Mouse (Mus musculus) Patski (cell line): ENCODE results near the gene Gm9918. TPM values are rescaled to one million over a fixed set of nuclear protein-coding genes. Genes with fewer than 3 reads are reported as not detected.
"Not testable (repeated sequence)": the region's sequence is repeated elsewhere in the genome, so short reads cannot be mapped to it uniquely, and the experiment has no call there.

Experiments
- ATAC-seq: fragments of 100-300 bp; one replicate; pipeline ENCODE4 v1.8.0; 2021
- CTCF ChIA-PET: fragments of 350-600 bp; sonication (Branson Sonifier 250); formaldehyde crosslinking; loops from one replicate; lab custom pipeline; 2022; ENCODE audit warnings: inconsistent platforms; lab: Charles Lee
- POLR2A ChIA-PET: fragments of 350-600 bp; sonication (Branson Sonifier 250); formaldehyde crosslinking; loops from one replicate; lab custom pipeline; 2022; ENCODE audit warnings: antibody characterized with exemption, inconsistent platforms; lab: Charles Lee
- DNase-seq: peaks from one replicate; pipeline ENCODE4 v3.0.0-alpha.2; 2011; ENCODE audit warnings: low read depth, low spot score
- H3K27me3 ChIP-seq: fragments of 371-371 bp; one replicate; pipeline ENCODE4 v1.5.1; 2021
- CTCF ChIP-seq: fragments of 100-300 bp; IDR thresholded peaks from one replicate; pipeline ENCODE4 v1.5.1; 2021
- in situ Hi-C: fragments of 300-500 bp; cut with MboI; formaldehyde crosslinking; loops from 3 replicates; pipeline ENCODE4 v1.11.1; 2018; ENCODE audit warnings: low pct_unique_long_range_greater_than_20kb, mixed read lengths
- polyA plus RNA-seq: library from polyadenylated mRNA; unstranded; gene quantifications from one replicate; pipeline ENCODE4 v1.2.3, GENCODE M21; 2021

Gm9918 gene
- 0.03 TPM for polyA plus RNA-seq

DNA sequence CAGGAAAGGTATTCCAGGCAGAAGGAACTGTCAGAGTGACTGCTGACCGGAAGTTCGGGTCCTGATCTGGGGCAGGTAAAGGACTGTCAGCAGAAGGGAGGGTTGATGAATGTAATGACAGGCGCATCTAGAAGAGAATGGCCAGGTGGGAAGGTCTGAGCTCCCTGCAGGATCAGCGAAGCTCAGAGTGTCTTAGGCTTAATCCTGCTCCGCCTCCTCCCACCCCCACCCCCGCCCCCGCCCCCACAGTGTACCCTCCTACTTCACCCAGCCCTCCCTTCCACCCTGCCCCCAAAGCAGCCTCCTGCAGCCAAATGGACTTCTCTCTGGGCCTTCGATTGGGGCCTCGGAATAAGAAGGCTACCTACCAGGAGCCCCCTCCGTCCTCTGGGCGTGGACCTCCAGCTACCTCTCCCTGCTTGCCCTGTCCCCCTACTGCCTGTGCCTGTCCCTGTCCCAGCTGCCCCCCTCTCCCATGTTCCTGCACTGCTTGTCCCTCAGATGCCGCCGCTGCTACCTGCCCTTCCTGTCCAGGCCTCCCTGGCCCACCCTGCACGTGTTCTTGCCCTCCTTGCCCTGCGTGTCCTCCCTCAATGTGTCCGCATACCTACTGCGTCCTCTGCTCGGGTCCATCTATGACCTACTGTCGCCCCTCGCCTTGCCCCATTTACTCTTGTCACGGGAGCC lies at the start of gene Gm9918:
Gm9918 (plus strand) TSS at position 290 of the 687 bp plus-strand sequence.
- ATAC-seq (no peak), DNase-seq (no peak)
- ChIA-PET POLR2A (no interaction called here), CTCF (no interaction called here)
- TF ChIP-seq CTCF, result no peak
- in situ Hi-C loops, result loop anchor here (5.0 kb wide), 1 partner anchor 33 kb away; no protein-coding TSS in a partner anchor
- no peaks in the 10 kb centered on the region for H3K27me3 ChIP-seq

DNA sequence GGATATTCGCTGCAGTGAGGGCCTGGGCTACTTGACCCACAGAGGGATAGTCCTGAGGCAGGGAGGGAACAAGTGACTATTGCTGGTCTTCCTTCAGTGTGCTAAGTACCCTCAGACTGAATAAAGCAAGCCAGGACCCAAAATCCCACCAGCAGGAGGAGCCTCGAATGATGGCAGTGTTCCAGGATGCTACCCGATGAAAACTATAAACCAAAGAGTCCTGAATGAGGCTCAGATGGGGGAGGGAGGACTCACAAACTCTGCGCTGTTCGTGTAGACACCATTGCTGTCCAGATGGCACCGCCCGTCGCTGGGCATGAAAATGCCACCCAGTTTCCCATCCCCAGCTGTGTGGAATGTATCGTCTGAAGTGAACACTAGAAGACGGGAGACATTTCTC lies 48.0 kb upstream of the Gm9918 start:
- ChIA-PET CTCF (interaction anchor here (0.8 to 7.3 kb wide), 4 partner anchors 15 to 157 kb away, joined by 3 to 71 read pairs (median 3); no protein-coding TSS in a partner anchor), POLR2A (interaction anchor here (0.6 to 2.0 kb wide), 2 partner anchors 15 to 105 kb away, joined by 3 to 5 read pairs; no protein-coding TSS in a partner anchor)
- no peak for TF ChIP-seq CTCF
- DNase-seq, result no peak
- ATAC-seq, result no peak
- in situ Hi-C loops, result loop anchor here (5.0 kb wide), 2 partner anchors 45 to 105 kb away; no protein-coding TSS in a partner anchor
- H3K27me3 ChIP-seq, result no peaks in the 10 kb centered on the region

DNA sequence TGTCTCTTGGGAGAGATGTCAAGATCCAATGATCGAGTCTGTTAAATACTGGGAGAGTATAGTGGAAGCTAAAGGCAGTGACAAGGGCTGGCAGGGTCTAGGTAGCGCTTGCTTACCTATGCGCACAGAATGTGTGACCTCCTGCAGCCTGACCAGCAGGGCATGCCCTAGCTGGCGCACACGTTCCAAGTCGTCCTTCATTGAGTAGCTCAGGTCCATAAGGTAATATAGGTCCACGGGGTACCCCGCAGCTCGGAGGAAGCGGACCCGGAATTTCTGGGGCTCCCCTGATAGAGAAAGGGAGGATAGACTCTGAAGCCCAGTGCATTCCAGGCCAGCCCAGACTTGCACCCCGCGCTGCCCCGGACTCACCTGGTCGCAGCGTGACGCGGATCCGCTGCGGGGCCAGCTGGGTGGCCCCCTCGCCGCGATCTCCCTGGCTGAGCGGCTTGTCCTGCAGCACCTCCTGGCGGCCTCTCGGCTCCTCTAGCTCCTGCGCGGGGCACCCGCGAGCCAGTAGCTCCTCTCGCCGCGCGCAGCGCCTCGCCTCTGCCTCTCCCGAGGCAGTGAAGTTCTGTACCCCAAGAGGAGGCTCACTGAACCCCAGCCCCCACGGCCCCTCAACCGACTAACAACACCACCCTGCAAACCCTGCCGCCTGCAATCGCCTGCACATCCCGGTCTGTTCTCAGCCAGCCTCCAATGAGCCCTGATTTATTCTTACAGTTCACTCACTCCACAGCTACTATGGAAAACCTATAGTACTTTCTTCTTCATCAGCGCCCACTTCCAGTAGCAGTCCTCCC lies 46.0 kb upstream of the Gm9918 start:
- ChIA-PET CTCF (interaction anchor here (0.7 to 7.3 kb wide), 23 partner anchors 8 to 133 kb away, joined by 3 to 71 read pairs (median 4); partner anchors contain the start of genes Csad, Spryd3 and Zfp740), POLR2A (interaction anchor here (0.9 to 2.4 kb wide), 9 partner anchors 8 to 83 kb away, joined by 3 to 6 read pairs (median 4); partner anchors contain the start of gene Zfp740)
- DNase-seq, result no peak
- peak; percentile 100 for TF ChIP-seq CTCF
- in situ Hi-C loops, result loop anchor here (5.0 kb wide), 2 partner anchors 47 to 107 kb away; no protein-coding TSS in a partner anchor
- no peaks in the 10 kb centered on the region for H3K27me3 ChIP-seq
- peak; percentile 76 for ATAC-seq

DNA sequence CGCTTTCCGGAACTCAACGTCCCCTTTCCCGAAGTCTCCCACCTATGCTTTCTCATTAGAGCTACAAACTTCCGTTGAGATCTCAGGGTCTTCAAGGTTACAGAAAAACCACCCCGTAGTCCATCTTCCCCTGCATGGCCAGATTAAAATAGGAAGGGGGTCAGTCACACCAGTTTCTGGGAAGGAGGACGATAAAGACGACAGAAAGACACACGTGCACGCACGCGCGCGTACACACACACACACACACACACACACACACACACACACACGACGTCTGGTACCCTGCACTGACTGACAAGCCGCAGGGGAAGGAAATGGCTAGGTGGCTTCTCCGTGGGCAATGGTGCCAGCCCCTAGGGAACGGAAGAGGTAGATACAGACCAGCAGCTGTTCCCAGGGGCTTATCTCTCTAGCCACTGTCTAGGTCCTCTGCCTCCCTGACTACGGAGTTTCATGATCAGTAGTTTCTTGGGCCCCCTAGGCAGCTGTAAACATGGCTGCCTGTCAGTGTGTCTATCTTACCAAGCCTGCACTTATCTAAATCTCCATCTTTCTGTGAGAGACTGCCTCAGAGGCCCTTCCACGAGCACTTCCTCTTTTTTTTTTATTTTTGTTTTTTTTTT lies 45.3 kb upstream of the Gm9918 start:
- H3K27me3 ChIP-seq, result no peaks in the 10 kb centered on the region
- CTCF ChIA-PET, result interaction anchor here (0.7 to 7.3 kb wide), 17 partner anchors 8 to 118 kb away, joined by 3 to 71 read pairs (median 5); partner anchors contain the start of genes Csad, Spryd3 and Zfp740
- DNase-seq, result no peak
- in situ Hi-C loops, result loop anchor here (5.0 kb wide), 2 partner anchors 48 to 108 kb away; no protein-coding TSS in a partner anchor
- TF ChIP-seq CTCF, result no peak
- no peak for ATAC-seq
- POLR2A ChIA-PET, result interaction anchor here (0.9 to 2.4 kb wide), 6 partner anchors 9 to 47 kb away, joined by 3 to 6 read pairs (median 4); partner anchors contain the start of gene Zfp740

- POLR2A ChIA-PET, result interaction anchor here (2.4 kb wide), 1 partner anchor 10 kb away, joined by 6 read pairs; no protein-coding TSS in a partner anchor
- in situ Hi-C loops, ATAC-seq, H3K27me3 ChIP-seq, DNase-seq: not testable (repeated sequence)
- CTCF ChIA-PET, result interaction anchor here (0.7 to 7.3 kb wide), 4 partner anchors 20 to 89 kb away, joined by 3 to 71 read pairs (median 31); partner anchors contain the start of genes Csad, Spryd3 and Zfp740
These were observed 44.7 kb upstream of the Gm9918 start for GRCm38 (mm10) chr15:102225619-102226018.

DNA sequence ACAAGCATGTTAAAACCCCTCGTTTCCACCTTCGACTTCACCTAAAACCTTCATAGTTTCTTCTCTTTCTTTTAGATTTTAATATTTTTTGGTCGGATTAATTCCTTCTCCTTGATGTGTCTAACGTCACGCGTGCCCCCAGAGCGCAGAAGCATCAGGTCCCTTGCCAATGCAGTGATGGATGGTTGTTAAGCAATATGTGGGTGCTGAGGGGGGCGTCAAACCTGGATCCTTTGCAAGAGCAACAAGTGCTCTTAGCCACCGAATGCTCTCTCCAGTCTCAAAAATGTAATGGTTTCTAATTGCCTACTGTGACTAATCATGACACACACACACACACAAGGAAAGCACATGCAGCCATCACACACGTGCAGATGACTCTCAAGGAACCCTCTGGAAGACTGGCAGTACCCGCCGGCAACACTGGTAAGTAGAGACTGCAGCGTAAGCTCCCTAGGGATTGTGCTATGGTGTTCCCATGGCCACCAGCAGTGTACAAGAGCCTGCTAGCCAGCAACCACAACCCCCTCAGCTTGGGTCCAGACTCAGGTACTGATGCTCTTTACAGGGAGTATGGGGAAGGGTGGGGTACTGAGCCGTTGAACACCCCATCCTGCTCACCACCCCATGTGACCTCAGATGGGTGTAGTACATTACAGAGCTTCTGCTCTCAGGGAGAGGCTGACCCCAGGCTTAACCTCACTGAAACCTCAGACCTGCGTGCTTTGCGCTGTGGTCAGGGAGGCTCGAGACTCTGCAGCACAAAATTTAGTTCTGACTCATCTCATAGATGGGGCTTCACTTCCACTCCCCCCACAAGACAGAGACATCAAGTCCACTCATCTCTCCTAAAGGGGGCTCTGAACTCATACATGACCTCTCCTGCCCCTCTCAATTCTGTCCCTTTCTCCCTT lies 39.7 kb upstream of the Gm9918 start:
- ATAC-seq (peak; percentile 9), DNase-seq (no peak)
- CTCF ChIA-PET, result interaction anchor here (1.6 kb wide), 1 partner anchor 53 kb away, joined by 3 read pairs; no protein-coding TSS in a partner anchor
- POLR2A ChIA-PET, result no interaction called here
- in situ Hi-C loops, result no loop called here
- no peak for TF ChIP-seq CTCF
- no peaks in the 10 kb centered on the region for H3K27me3 ChIP-seq

DNA sequence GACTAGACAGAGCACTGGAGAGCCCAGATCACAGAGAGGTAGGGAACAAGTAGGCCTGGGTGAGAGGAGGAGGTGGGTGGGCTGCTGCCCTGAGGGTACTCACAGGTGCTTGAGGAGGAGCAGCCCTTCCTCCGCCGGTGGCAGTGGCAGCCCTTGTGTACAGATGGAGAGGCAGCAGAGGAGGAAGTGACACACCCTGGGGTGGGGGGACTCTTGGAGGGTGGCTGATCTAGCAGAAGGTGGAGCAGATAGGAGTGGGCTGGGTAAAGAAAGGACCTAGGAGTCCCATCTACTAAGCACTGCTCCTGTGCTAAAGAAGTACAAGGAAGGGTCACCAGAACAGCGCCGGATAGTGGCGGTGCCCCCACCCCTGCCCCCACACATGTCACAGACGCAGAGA lies 38.6 kb upstream of the Gm9918 start, which contains the start of gene Itgb7:
Itgb7 (minus strand) TSS at position 197 of the 400 bp plus-strand sequence.
- in situ Hi-C loops, result no loop called here
- TF ChIP-seq CTCF, result no peak
- ATAC-seq (no peak), DNase-seq (no peak)
- H3K27me3 ChIP-seq, result no peaks in the 10 kb centered on the region
- ChIA-PET POLR2A (interaction anchor here (0.8 kb wide), 1 partner anchor 53 kb away, joined by 3 read pairs; no protein-coding TSS in a partner anchor), CTCF (no interaction called here)

- ATAC-seq (no peak), DNase-seq (no peak)
- no peak for TF ChIP-seq CTCF
- in situ Hi-C loops, result no loop called here
- ChIA-PET POLR2A (interaction anchor here (0.8 kb wide), 1 partner anchor 52 kb away, joined by 3 read pairs; no protein-coding TSS in a partner anchor), CTCF (interaction anchor here (1.0 kb wide), 1 partner anchor 9 kb away, joined by 5 read pairs; no protein-coding TSS in a partner anchor)
- H3K27me3 ChIP-seq, result no peaks in the 10 kb centered on the region
These were observed 37.6 kb upstream of the Gm9918 start for GRCm38 (mm10) chr15:102232764-102233163.

DNA sequence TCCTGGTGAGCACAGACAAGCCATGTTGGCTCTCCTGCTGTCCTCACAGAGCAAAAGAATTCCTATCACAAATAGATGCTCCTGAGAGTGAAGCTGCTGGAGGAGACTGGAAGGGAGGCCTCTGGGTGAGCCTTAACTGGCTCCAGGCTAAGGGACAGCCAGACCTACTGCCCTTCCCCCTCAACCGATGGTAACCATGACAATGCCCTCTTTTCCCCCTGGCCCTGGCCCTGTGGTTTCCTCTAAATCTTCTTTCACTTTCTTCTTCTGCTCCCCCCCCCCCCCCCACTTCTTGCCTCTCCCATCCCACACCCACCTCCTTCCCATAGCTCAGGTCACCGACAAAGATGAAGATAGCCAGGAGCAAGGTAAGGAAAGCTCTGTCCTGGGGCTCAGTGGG lies 36.5 kb upstream of the Gm9918 start:
- ATAC-seq, result no peak
- ChIA-PET POLR2A (no interaction called here), CTCF (no interaction called here)
- no peak for TF ChIP-seq CTCF
- DNase-seq, result no peak
- no peaks in the 10 kb centered on the region for H3K27me3 ChIP-seq
- in situ Hi-C loops, result no loop called here
